Mouse (Mus musculus) lung, adult 2 months (tissue): ENCODE measurements around the gene B3gnt9.

Source experiments
- CTCF ChIP-seq: fragments of 200-500 bp; IDR thresholded peaks from 2 replicates; pipeline ENCODE4 v1.5.1; 2011; ENCODE audit warnings: mild to moderate bottlenecking, low read length, control low read depth; ENCODE audit not compliant: insufficient read depth
- POLR2A ChIP-seq: fragments of 200-500 bp; IDR thresholded peaks from 2 replicates; pipeline ENCODE4 v1.6.1; 2011; ENCODE audit warnings: low read depth, mild to moderate bottlenecking, control low read depth, low read length, borderline replicate concordance; ENCODE audit errors: extremely low read depth

GRCm38 (mm10) chr8:105288958-105289732 is 34.2 kb upstream of the B3gnt9 start:
- TF ChIP-seq POLR2A (peak; percentile 17; the same call in 1 of the 2 replicates), CTCF (no peak)
